Mouse (Mus musculus) midbrain, embryonic 11.5 days (tissue): Measurements from ENCODE around the gene Gm3415. TPM values are rescaled to one million over a fixed set of nuclear protein-coding genes. Genes with fewer than 3 reads are reported as not detected.
"Not testable (repeated sequence)": the region's sequence is repeated elsewhere in the genome, so short reads cannot be mapped to it uniquely, and the experiment has no call there.

ENCODE experiments used
- ATAC-seq: fragments of 200-750 bp; cut with Nextera tagmentation; 2 replicates; pipeline ENCODE4 v1.8.0; 2017; ENCODE audit warnings: moderate TSS enrichment, moderate library complexity; ENCODE audit not compliant: low FRiP score
- DNase-seq: peaks from one replicate; pipeline ENCODE4 v3.0.0; 2015; ENCODE audit warnings: low spot score; ENCODE audit errors: missing footprints
- H3K27ac ChIP-seq: fragments of 300-500 bp; sonication (generic); 2 replicates; pipeline ENCODE4 v1.5.1; 2014; ENCODE audit warnings: low read depth, low read length
- H3K27me3 ChIP-seq: fragments of 300-500 bp; sonication (generic); 2 replicates; pipeline ENCODE4 v1.6.1; 2014; ENCODE audit warnings: mild to moderate bottlenecking, low read length, moderate library complexity, mixed read lengths; ENCODE audit not compliant: control insufficient read depth, insufficient read depth
- H3K36me3 ChIP-seq: fragments of 300-500 bp; sonication (generic); 2 replicates; pipeline ENCODE4 v1.6.1; 2014; ENCODE audit warnings: mild to moderate bottlenecking, low read length, moderate library complexity, mixed read lengths; ENCODE audit not compliant: control insufficient read depth, insufficient read depth
- H3K4me1 ChIP-seq: fragments of 300-500 bp; sonication (generic); 2 replicates; pipeline ENCODE4 v1.6.1; 2014; ENCODE audit warnings: low read length; ENCODE audit not compliant: control insufficient read depth, insufficient read depth
- H3K4me2 ChIP-seq: fragments of 300-500 bp; sonication (generic); 2 replicates; pipeline ENCODE4 v1.6.1; 2014; ENCODE audit warnings: mild to moderate bottlenecking, moderate library complexity
- H3K4me3 ChIP-seq: fragments of 300-500 bp; sonication (generic); 2 replicates; pipeline ENCODE4 v1.5.1; 2014; ENCODE audit warnings: low read depth, low read length
- H3K9ac ChIP-seq: fragments of 300-500 bp; sonication (generic); 2 replicates; pipeline ENCODE4 v1.6.1; 2014; ENCODE audit warnings: low read length
- H3K9me3 ChIP-seq: fragments of 300-500 bp; sonication (generic); 2 replicates; pipeline ENCODE4 v1.6.1; 2016; ENCODE audit warnings: low read length; ENCODE audit not compliant: control insufficient read depth
- WGBS: fragments of 180-500 bp; shearing (Covaris S2); extraction: QIAGEN DNeasy Blood & Tissue Kit; methylation state at CpG from one replicate; pipeline ENCODE4 v1.1.7; 2014; 5-methylcytosine and 5-hydroxymethylcytosine counted together
- polyA plus RNA-seq: library from polyadenylated mRNA; unstranded; fragments of >200 nt; fragmentation: Nextera tagmentation; extraction: Ambion mirVana; gene quantifications from 2 replicates; pipeline ENCODE4 v1.2.1, GENCODE M21; 2014

Gene Gm3415
- polyA plus RNA-seq, result not detected in 2 replicates

- H3K36me3 ChIP-seq, DNase-seq, H3K4me3 ChIP-seq, H3K27ac ChIP-seq, H3K9ac ChIP-seq, ATAC-seq, H3K4me1 ChIP-seq, H3K27me3 ChIP-seq, H3K4me2 ChIP-seq, H3K9me3 ChIP-seq: not testable (repeated sequence)
- WGBS, result no CpG with 5 or more reads among the region's 3 CpGs
These were observed at the start of gene Gm3415 for GRCm38 (mm10) chr5:146555836-146556235. Gene Gm3415, plus strand, starts transcription at chr5:146556136.

DNA sequence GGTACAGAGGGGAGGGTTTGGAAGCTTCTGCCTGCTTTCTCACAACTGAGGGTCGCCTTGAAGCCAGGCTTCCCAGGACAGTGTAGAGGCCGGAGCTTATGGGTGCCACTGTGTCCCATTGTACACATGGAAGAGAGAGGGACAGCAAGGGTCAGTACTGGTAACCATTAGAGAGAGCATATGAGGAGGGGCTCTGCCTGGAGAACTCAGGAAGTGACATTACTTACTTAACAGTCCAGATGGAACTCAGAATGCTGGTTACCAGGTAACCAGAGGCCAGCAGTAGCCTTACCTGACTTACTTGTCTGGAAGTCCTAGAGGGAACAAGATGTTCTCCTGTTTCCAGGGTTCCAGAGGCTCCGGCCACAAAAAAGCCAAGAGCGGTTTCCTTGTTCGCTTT is 42.1 kb upstream of the Gm3415 start, which contains the start of gene Gm3402:
Gene Gm3402 (plus strand): TSS at position 301 of the 400 bp plus-strand sequence.
- not testable (repeated sequence) for H3K9ac ChIP-seq, H3K27ac ChIP-seq, H3K9me3 ChIP-seq, ATAC-seq, H3K4me2 ChIP-seq, H3K4me1 ChIP-seq, H3K4me3 ChIP-seq, H3K36me3 ChIP-seq, DNase-seq, H3K27me3 ChIP-seq
- no CpG with 5 or more reads among the region's 5 CpGs for WGBS

DNA sequence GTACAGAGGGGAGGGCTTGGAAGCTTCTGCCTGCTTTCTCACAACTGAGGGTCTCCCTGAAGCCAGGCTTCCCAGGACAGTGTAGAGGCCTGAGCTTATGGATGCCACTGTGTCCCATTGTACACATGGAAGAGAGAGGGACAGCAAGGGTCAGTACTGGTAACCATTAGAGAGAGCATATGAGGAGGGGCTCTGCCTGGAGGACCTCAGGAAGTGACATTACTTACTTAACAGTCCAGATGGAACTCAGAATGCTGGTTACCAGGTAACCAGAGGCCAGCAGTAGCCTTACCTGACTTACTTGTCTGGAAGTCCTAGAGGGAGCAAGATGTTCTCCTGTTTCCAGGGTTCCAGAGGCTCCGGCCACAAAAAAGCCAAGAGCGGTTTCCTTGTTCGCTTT is 30.4 kb upstream of the Gm3415 start, which contains the start of gene Gm3404:
Gene Gm3404 (plus strand): TSS at position 301 of the 400 bp plus-strand sequence.
- 93% methylated on average over 3 of the region's 3 CpGs for WGBS
- H3K9me3 ChIP-seq, ATAC-seq, H3K4me1 ChIP-seq, H3K4me2 ChIP-seq, H3K36me3 ChIP-seq, H3K9ac ChIP-seq, H3K27ac ChIP-seq, H3K4me3 ChIP-seq, DNase-seq, H3K27me3 ChIP-seq: not testable (repeated sequence)

GRCm38 (mm10) chr5:146537347-146537746 is 18.6 kb upstream of the Gm3415 start, which contains the start of gene Gm3409:
Gene Gm3409, plus strand, starts transcription at chr5:146537647.
- WGBS, result 100% methylated on average over 2 of the region's 3 CpGs
- H3K4me2 ChIP-seq, H3K9me3 ChIP-seq, H3K9ac ChIP-seq, H3K36me3 ChIP-seq, H3K27me3 ChIP-seq, DNase-seq, H3K4me3 ChIP-seq, H3K27ac ChIP-seq, H3K4me1 ChIP-seq, ATAC-seq: not testable (repeated sequence)

DNA sequence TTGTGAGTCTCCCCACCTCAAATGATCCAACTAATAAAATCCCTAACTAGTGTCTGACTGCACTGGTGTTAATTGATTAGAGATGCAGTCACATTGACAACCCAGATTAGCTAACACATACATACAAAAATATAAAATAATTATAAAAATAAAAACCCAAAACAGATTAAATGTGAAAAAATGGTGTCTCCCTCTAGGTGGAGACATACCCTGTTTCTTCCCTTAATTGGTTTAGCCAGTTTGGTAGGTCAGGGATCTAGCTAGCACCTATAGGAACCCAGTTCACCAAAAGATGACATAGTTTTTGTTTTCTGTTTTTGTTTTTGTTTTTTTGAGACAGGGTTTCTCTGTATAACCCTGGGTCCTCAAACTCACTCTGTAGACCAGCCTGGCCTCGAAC is 8.3 kb downstream of the Gm3415 start:
- no peaks in the 10 kb centered on the region for H3K9me3 ChIP-seq
- WGBS, result 81% methylated on average over 1 of the region's 1 CpGs
- no peaks in the 10 kb centered on the region for H3K36me3 ChIP-seq
- H3K9ac ChIP-seq, result no peak overlapping the region
- no peak overlapping the region for H3K27ac ChIP-seq
- DNase-seq, result no peak
- no peaks in the 10 kb centered on the region for H3K27me3 ChIP-seq
- no peak overlapping the region for H3K4me3 ChIP-seq
- no peaks in the 10 kb centered on the region for H3K4me1 ChIP-seq
- H3K4me2 ChIP-seq, result no peak overlapping the region
- ATAC-seq, result no peak

DNA sequence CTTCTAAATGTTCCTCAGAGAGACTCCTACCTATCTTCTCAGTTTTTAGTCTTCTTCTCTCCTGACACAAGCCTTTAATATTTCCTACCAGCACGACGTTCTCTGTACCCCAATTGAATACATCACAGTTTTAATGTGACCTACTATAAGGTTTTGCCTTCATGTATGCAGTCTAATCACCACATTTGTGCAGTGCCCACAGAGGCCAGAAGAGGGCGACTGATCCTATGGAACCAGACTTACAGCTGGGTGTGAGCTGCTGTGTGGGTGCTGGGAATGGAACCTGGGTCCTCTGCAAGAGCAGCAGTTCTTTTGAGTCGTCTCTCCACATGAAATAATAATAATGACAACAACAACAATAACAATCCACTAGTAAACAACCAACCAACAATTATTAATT is 11.1 kb downstream of the Gm3415 start:
- no peaks in the 10 kb centered on the region for H3K27me3 ChIP-seq
- H3K4me1 ChIP-seq, result no peaks in the 10 kb centered on the region
- no peaks in the 10 kb centered on the region for H3K9me3 ChIP-seq
- no peak overlapping the region for H3K4me3 ChIP-seq
- H3K4me2 ChIP-seq, result no peak overlapping the region
- DNase-seq (peak; percentile 94), ATAC-seq (no peak)
- 59% methylated on average over 4 of the region's 4 CpGs for WGBS
- H3K36me3 ChIP-seq, result no peaks in the 10 kb centered on the region
- no peak overlapping the region for H3K9ac ChIP-seq
- H3K27ac ChIP-seq, result no peak overlapping the region

- H3K36me3 ChIP-seq, H3K9ac ChIP-seq, H3K4me1 ChIP-seq, H3K4me2 ChIP-seq, ATAC-seq, DNase-seq, H3K27me3 ChIP-seq, H3K27ac ChIP-seq, H3K4me3 ChIP-seq, H3K9me3 ChIP-seq: not testable (repeated sequence)
- 91% methylated on average over 6 of the region's 6 CpGs for WGBS
These were observed 14.2 kb downstream of the Gm3415 start for GRCm38 (mm10) chr5:146570179-146570578.

DNA sequence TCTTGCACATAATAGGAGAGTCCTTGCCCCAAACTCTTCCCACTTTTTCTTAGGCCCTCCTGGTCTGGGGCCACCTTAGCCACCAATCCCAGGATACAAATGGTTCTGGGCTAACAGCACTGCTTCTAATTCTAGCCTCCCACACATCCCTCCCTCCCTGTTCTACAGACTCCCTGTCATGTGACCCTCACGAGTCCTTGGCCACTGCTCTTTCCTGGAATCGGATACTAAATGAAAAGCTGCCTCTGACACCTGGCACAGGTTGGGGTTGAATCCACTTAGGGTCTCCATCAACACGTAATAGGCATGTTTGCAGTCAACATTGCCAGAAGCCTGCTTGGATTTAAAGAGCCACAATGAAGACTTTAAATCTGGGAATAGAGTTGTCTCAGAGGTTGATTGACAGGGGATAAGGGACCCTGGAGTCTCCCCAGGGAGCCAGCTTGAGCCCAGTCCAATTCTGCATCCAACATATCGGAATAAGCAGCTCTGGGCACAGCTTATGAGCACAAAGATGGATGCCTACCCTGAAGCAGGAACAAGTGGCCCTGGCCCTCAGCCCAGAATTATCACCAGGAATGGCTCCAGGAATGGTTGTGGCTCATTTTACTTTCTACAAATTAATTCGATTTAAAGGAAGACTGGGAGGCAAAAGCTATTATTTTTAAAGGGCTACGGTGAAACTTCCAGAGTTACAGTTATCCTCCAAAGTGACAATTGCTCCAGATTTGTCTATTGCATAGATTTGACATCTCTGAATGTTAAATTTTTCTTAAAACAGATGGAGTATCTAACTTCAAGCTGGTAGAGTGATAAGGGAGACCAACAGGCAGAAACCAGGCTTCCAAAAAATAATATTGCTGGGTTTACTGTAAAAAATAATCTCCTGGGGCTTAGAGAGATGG is 16.1 kb downstream of the Gm3415 start:
- DNase-seq, ATAC-seq, H3K4me3 ChIP-seq: not testable (repeated sequence)

GRCm38 (mm10) chr5:146572735-146573042 is 16.8 kb downstream of the Gm3415 start:
- not testable (repeated sequence) for H3K27me3 ChIP-seq, H3K9me3 ChIP-seq, DNase-seq, H3K4me3 ChIP-seq, H3K9ac ChIP-seq, H3K4me2 ChIP-seq, ATAC-seq, H3K27ac ChIP-seq, H3K4me1 ChIP-seq, H3K36me3 ChIP-seq
- 95% methylated on average over 4 of the region's 4 CpGs for WGBS

More for the DNA sequence above, 16.1 kb downstream of the Gm3415 start:
- H3K4me2 ChIP-seq, H3K27ac ChIP-seq, H3K9ac ChIP-seq, H3K36me3 ChIP-seq, H3K9me3 ChIP-seq, H3K27me3 ChIP-seq, H3K4me1 ChIP-seq: not testable (repeated sequence)
- WGBS, result 75% methylated on average over 6 of the region's 6 CpGs
